In genomic region chr4:83224242-83224641, GRCm38 (mm10) we compare ENCODE assay signal across 11 mouse cellular contexts.
A peak's percentile ranks its signal among the peaks of the same experiment; 100 is the strongest.
DNase-seq lines count a peak whose midpoint lies in the region; ATAC-seq and TF ChIP-seq lines count a peak whose summit lies in the region.
"Had no signal": no experiment of that assay in that cellular context is flagged by ENCODE, and none has a peak within 500 bp of the region (broad histone marks: within the 10 kb centered on the region; RNA-seq: fewer than 3 reads in every experiment).

No protein-coding gene starts in this region.

- no peaks in the 10 kb centered on the region for H3K27me3 ChIP-seq in hindbrain, embryonic 11.5 days (ENCODE audit: control insufficient read depth, insufficient read depth, low read length)
- H3K27me3 ChIP-seq in hindbrain, embryonic 16.5 days (replicated peaks; ENCODE audit: control insufficient read depth, insufficient read depth, low read length), result no peaks in the 10 kb centered on the region
- H3K27me3 ChIP-seq in E14TG2a.4 (ENCODE audit: insufficient read depth, low read length), result no peaks in the 10 kb centered on the region
- H3K27me3 ChIP-seq: heart, embryonic 15.5 days; midbrain, embryonic 13.5 days had no signal

- no peak for ATAC-seq in hindbrain, embryonic 11.5 days (ENCODE audit: low FRiP score)
- no peak for ATAC-seq in hindbrain, embryonic 16.5 days
- ATAC-seq: midbrain, embryonic 13.5 days had no signal

- no peak overlapping the region for H3K27ac ChIP-seq in hindbrain, embryonic 11.5 days (ENCODE audit: low read depth, low read length)
- no peak overlapping the region for H3K27ac ChIP-seq in hindbrain, embryonic 16.5 days (ENCODE audit: low read depth, low read length)
- H3K27ac ChIP-seq: heart, embryonic 15.5 days; midbrain, embryonic 13.5 days had no signal

- no peaks in the 10 kb centered on the region for H3K4me1 ChIP-seq in hindbrain, embryonic 11.5 days (replicated peaks; ENCODE audit: control insufficient read depth, insufficient read depth, low read length)
- no peaks in the 10 kb centered on the region for H3K4me1 ChIP-seq in hindbrain, embryonic 16.5 days (ENCODE audit: control insufficient read depth, insufficient read depth, low read depth, low read length)
- H3K4me1 ChIP-seq in E14TG2a.4 (replicated peaks; ENCODE audit: low read depth, low read length), result peaks cover 32% of the 10 kb centered on the region

- no peaks in the 10 kb centered on the region for H3K9me3 ChIP-seq in hindbrain, embryonic 11.5 days (ENCODE audit: control insufficient read depth, low read length)
- H3K9me3 ChIP-seq in hindbrain, embryonic 16.5 days (ENCODE audit: control insufficient read depth, low read length), result no peaks in the 10 kb centered on the region
- H3K9me3 ChIP-seq in E14TG2a.4 (ENCODE audit: low read length), result no peaks in the 10 kb centered on the region
- H3K9me3 ChIP-seq: heart, embryonic 15.5 days; midbrain, embryonic 13.5 days had no signal

- no peak overlapping the region for H3K4me2 ChIP-seq in hindbrain, embryonic 11.5 days (replicated peaks; ENCODE audit: low read depth, low read length)
- H3K4me2 ChIP-seq in hindbrain, embryonic 16.5 days (ENCODE audit: low read length), result no peak overlapping the region
- H3K4me2 ChIP-seq: heart, embryonic 15.5 days; midbrain, embryonic 13.5 days had no signal

- peak; percentile 76 for TF ChIP-seq CTCF in E14TG2a.4 (conservative IDR thresholded peaks at IDR 0.05; ENCODE audit: low read length)

- no peaks in the 10 kb centered on the region for H3K36me3 ChIP-seq in hindbrain, embryonic 11.5 days (ENCODE audit: control insufficient read depth, insufficient read depth, low read length)
- H3K36me3 ChIP-seq in hindbrain, embryonic 16.5 days (ENCODE audit: control insufficient read depth, insufficient read depth, low read length), result no peaks in the 10 kb centered on the region
- peaks cover 74% of the 10 kb centered on the region for H3K36me3 ChIP-seq in E14TG2a.4 (ENCODE audit: insufficient read depth, low read length)
- H3K36me3 ChIP-seq: heart, embryonic 15.5 days; midbrain, embryonic 13.5 days had no signal

- 43% methylated on average over 5 of the region's 5 CpGs for WGBS in hindbrain, embryonic 11.5 days
- WGBS in hindbrain, embryonic 16.5 days, result 52% methylated on average over 5 of the region's 5 CpGs

- H3K4me3 ChIP-seq in hindbrain, embryonic 11.5 days (ENCODE audit: low read depth, low read length), result no peak overlapping the region
- no peak overlapping the region for H3K4me3 ChIP-seq in hindbrain, embryonic 16.5 days (ENCODE audit: low read length)
- no peak overlapping the region for H3K4me3 ChIP-seq in E14TG2a.4 (replicated peaks; ENCODE audit: low read length)
- H3K4me3 ChIP-seq: heart, embryonic 15.5 days; midbrain, embryonic 13.5 days had no signal

- H3K9ac ChIP-seq in hindbrain, embryonic 11.5 days (ENCODE audit: low read depth, low read length), result no peak overlapping the region
- no peak overlapping the region for H3K9ac ChIP-seq in hindbrain, embryonic 16.5 days (ENCODE audit: low read depth, low read length)
- H3K9ac ChIP-seq: heart, embryonic 15.5 days; midbrain, embryonic 13.5 days had no signal

- peak; percentile 51 for DNase-seq in hindbrain, embryonic 11.5 days (ENCODE audit: low spot score)
- DNase-seq in 3T3-L1 (ENCODE audit: low read depth, low spot score), result peak; percentile 20
- peak; percentile 24 for DNase-seq in embryo, embryonic 9.5 days (ENCODE audit: extremely low spot score)
- DNase-seq in frontal cortex, postnatal 25 days (ENCODE audit: low spot score in 2 of 2), result no peak
- DNase-seq in right cerebral cortex, postnatal 14 days, result no peak
- DNase-seq in left cerebral cortex, adult 9 months (ENCODE audit: low spot score in 2 of 2), result no peak
- DNase-seq: kidney, postnatal 4 days had no signal

Comparison
In these comparisons a context has a peak if more than half of its experiments do, and no peak if none do; other contexts are left out.
1. DNase-seq: peak in hindbrain, embryonic 11.5 days (single experiment), 3T3-L1 (single experiment) and embryo, embryonic 9.5 days (single experiment); none in frontal cortex, postnatal 25 days (0 of 2), right cerebral cortex, postnatal 14 days (single experiment) and left cerebral cortex, adult 9 months (0 of 2).